Mouse (Mus musculus) heart, adult 2 months (tissue): ENCODE data around the gene Ccdc32.

Source experiments
- CTCF ChIP-seq: fragments of 200-600 bp; IDR thresholded peaks from 2 replicates; pipeline ENCODE4 v1.8.1; 2022; ENCODE audit warnings: antibody characterized with exemption, mild to moderate bottlenecking, moderate library complexity
- POLR2A ChIP-seq: fragments of 200-500 bp; IDR thresholded peaks from 2 replicates; pipeline ENCODE4 v1.6.1; 2011; ENCODE audit warnings: mild to moderate bottlenecking, low read depth, low read length, control low read depth; ENCODE audit not compliant: insufficient read depth

DNA sequence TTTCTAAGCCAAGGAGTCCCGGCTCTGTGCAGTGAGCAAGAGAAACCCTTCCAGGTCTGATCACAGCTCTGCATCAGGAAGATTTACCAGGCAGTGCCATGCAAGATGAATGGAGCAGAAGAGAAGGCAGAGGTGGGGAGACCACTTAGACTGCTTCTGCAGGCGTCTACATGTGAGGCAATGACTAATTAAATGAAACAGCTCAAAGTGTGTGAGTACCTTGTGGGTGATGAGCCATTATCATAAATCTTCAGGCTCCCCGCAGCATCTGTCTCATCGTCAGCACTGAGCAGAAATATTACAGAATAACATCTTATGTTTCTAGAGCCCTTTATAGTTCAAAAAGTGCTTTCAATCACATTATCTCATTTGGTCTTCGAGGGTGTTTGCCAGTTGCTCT, 33.7 kb downstream of the Ccdc32 start:
- no peak for TF ChIP-seq POLR2A
- TF ChIP-seq CTCF = no peak
